Mouse (Mus musculus) intestine, postnatal 0 days (tissue): ENCODE measurements around the gene Btn1a1. TPM values are rescaled to one million over a fixed set of nuclear protein-coding genes. Genes with fewer than 3 reads are reported as not detected.

Experiments used
- ATAC-seq: fragments of 200-750 bp; cut with Nextera tagmentation; 2 replicates; pipeline ENCODE4 v1.8.0; 2017; ENCODE audit warnings: mild to moderate bottlenecking, moderate TSS enrichment, moderate library complexity
- H3K27ac ChIP-seq: fragments of 300-500 bp; sonication (generic); 2 replicates; pipeline ENCODE4 v1.5.1; 2014; ENCODE audit warnings: mild to moderate bottlenecking, low read depth, low read length, moderate library complexity
- H3K27me3 ChIP-seq: fragments of 300-500 bp; sonication (generic); replicated peaks from 2 replicates; pipeline ENCODE4 v1.6.1; 2014; ENCODE audit warnings: low read length, mixed read lengths; ENCODE audit not compliant: control insufficient read depth, insufficient read depth
- H3K36me3 ChIP-seq: fragments of 300-500 bp; sonication (generic); 2 replicates; pipeline ENCODE4 v1.6.1; 2014; ENCODE audit warnings: mild to moderate bottlenecking, moderate library complexity; ENCODE audit not compliant: control insufficient read depth, insufficient read depth
- H3K4me1 ChIP-seq: fragments of 300-500 bp; sonication (generic); replicated peaks from 2 replicates; pipeline ENCODE4 v1.6.1; 2014; ENCODE audit warnings: antibody characterized with exemption, low read length, mixed read lengths; ENCODE audit not compliant: control insufficient read depth, insufficient read depth
- H3K4me2 ChIP-seq: fragments of 300-500 bp; sonication (generic); replicated peaks from 2 replicates; pipeline ENCODE4 v1.6.1; 2014; ENCODE audit warnings: low read depth, mild to moderate bottlenecking, moderate library complexity
- H3K4me3 ChIP-seq: fragments of 300-500 bp; sonication (generic); 2 replicates; pipeline ENCODE4 v1.5.1; 2014; ENCODE audit warnings: low read depth, low read length
- H3K9ac ChIP-seq: fragments of 300-500 bp; sonication (generic); 2 replicates; pipeline ENCODE4 v1.6.1; 2014; ENCODE audit warnings: mild to moderate bottlenecking, low read depth, low read length
- H3K9me3 ChIP-seq: fragments of 300-500 bp; sonication (generic); 2 replicates; pipeline ENCODE4 v1.6.1; 2016; ENCODE audit warnings: mixed run types; ENCODE audit not compliant: control insufficient read depth
- CTCF ChIP-seq: sonication (generic); IDR thresholded peaks from 2 replicates; pipeline ENCODE4 v1.5.1; 2016; ENCODE audit warnings: low read depth, mild to moderate bottlenecking, control low read depth, antibody characterized with exemption, moderate library complexity
- WGBS: fragments of 180-500 bp; shearing (Covaris S2); extraction: QIAGEN DNeasy Blood & Tissue Kit; methylation state at CpG from one replicate; pipeline ENCODE4 v1.1.7; 2014; 5-methylcytosine and 5-hydroxymethylcytosine counted together
- polyA plus RNA-seq: library from polyadenylated mRNA; unstranded; fragments of >200 nt; fragmentation: Nextera tagmentation; extraction: Ambion mirVana; gene quantifications from 2 replicates; pipeline ENCODE4 v1.2.1, GENCODE M21; 2015

Gene Btn1a1
- polyA plus RNA-seq, 1 experiment from 2014 or later, result not detected

- Histone ChIP-seq H3K27me3 (no peaks in the 10 kb centered on the region), H3K4me2 (peak overlapping the region; percentile 96), H3K9me3 (no peaks in the 10 kb centered on the region), H3K9ac (no peak overlapping the region; the same call in 1 of the 2 replicates), H3K4me1 (no peaks in the 10 kb centered on the region), H3K36me3 (peaks cover 17% of the 10 kb centered on the region), H3K27ac (peak overlapping the region; percentile 75; the same call in 1 of the 2 replicates), H3K4me3 (peak overlapping the region; percentile 100)
- no peak for TF ChIP-seq CTCF
- under 1% methylated on average over 7 of the region's 7 CpGs for WGBS
- no peak; the same call in 1 of the 2 replicates for ATAC-seq
Measured at GRCm38 (mm10) chr13:23424052-23424380, 41.7 kb downstream of the Btn1a1 start.

GRCm38 (mm10) chr13:23423286-23424051 lies 42.2 kb downstream of the Btn1a1 start, which contains the start of gene Abt1:
Gene Abt1 (minus strand): TSS chr13:23423866.
- WGBS, result under 1% methylated on average over 48 of the region's 48 CpGs
- no peaks in the 10 kb centered on the region for H3K9me3 ChIP-seq
- H3K27me3 ChIP-seq, result no peaks in the 10 kb centered on the region
- no peaks in the 10 kb centered on the region for H3K4me1 ChIP-seq
- H3K27ac ChIP-seq, result peak within 1 kb of the TSS; percentile 75
- H3K4me2 ChIP-seq, result peak within 1 kb of the TSS; percentile 96
- H3K9ac ChIP-seq, result peak within 1 kb of the TSS; percentile 85
- H3K4me3 ChIP-seq, result peak within 1 kb of the TSS; percentile 100
- peak; percentile 77 for ATAC-seq
- H3K36me3 ChIP-seq, result peaks cover 17% of the 10 kb centered on the region
- 0 out of 2 replicates have a peak, but pooled peaks have one; percentile 12 for TF ChIP-seq CTCF

GRCm38 (mm10) chr13:23422351-23422750 lies 43.4 kb downstream of the Btn1a1 start:
- Histone ChIP-seq H3K4me2 (no peak overlapping the region), H3K4me1 (no peaks in the 10 kb centered on the region), H3K4me3 (no peak overlapping the region), H3K27me3 (no peaks in the 10 kb centered on the region), H3K27ac (no peak overlapping the region), H3K9ac (no peak overlapping the region), H3K36me3 (peaks cover 20% of the 10 kb centered on the region), H3K9me3 (no peaks in the 10 kb centered on the region)
- 94% methylated on average over 16 of the region's 16 CpGs for WGBS
- no peak for TF ChIP-seq CTCF
- ATAC-seq, result no peak

- 6% methylated on average over 28 of the region's 28 CpGs for WGBS
- peaks cover 2% of the 10 kb centered on the region; the same call in 1 of the 2 replicates for H3K36me3 ChIP-seq
- peak overlapping the region; percentile 64 for H3K4me2 ChIP-seq
- TF ChIP-seq CTCF, result no peak
- H3K9ac ChIP-seq, result no peak overlapping the region
- peak overlapping the region; percentile 33 for H3K4me3 ChIP-seq
- H3K4me1 ChIP-seq, result no peaks in the 10 kb centered on the region
- H3K27ac ChIP-seq, result no peak overlapping the region
- H3K9me3 ChIP-seq, result no peaks in the 10 kb centered on the region
- peaks cover 13% of the 10 kb centered on the region; the same call in 1 of the 2 replicates for H3K27me3 ChIP-seq
- no peak for ATAC-seq
Measured at GRCm38 (mm10) chr13:23412630-23413521, 52.8 kb downstream of the Btn1a1 start.

- peaks cover 13% of the 10 kb centered on the region; the same call in 1 of the 2 replicates for H3K27me3 ChIP-seq
- under 1% methylated on average over 20 of the region's 20 CpGs for WGBS
- H3K36me3 ChIP-seq, result no peaks in the 10 kb centered on the region
- H3K4me1 ChIP-seq, result no peaks in the 10 kb centered on the region
- no peak overlapping the region for H3K9ac ChIP-seq
- TF ChIP-seq CTCF, result no peak
- no peaks in the 10 kb centered on the region for H3K9me3 ChIP-seq
- ATAC-seq, result no peak
- peak overlapping the region; percentile 64 for H3K4me2 ChIP-seq
- H3K27ac ChIP-seq, result no peak overlapping the region
- H3K4me3 ChIP-seq, result peak overlapping the region; percentile 33
Measured at GRCm38 (mm10) chr13:23412211-23412629, 53.5 kb downstream of the Btn1a1 start.
